ENCODE assay signal across 29 mouse cellular contexts in genomic region chr6:32342727-32343126, GRCm38 (mm10).
DNase-seq lines count a peak whose midpoint lies in the region; ATAC-seq and TF ChIP-seq lines count a peak whose summit lies in the region.
"Had no signal": no experiment of that assay in that cellular context is flagged by ENCODE, and none has a peak within 500 bp of the region (broad histone marks: within the 10 kb centered on the region; RNA-seq: fewer than 3 reads in every experiment).

No protein-coding gene starts in this region.

- no peak for TF ChIP-seq CTCF in hindbrain, postnatal 0 days (IDR thresholded peaks at IDR 0.05; ENCODE audit: low read depth)

- H3K36me3 ChIP-seq in heart, embryonic 13.5 days: no peaks in the 10 kb centered on the region
- no peaks in the 10 kb centered on the region for H3K36me3 ChIP-seq in hindbrain, embryonic 16.5 days (ENCODE audit: control insufficient read depth, insufficient read depth, low read length)
- no peaks in the 10 kb centered on the region for H3K36me3 ChIP-seq in hindbrain, postnatal 0 days (ENCODE audit: insufficient read depth, low read length)
- H3K36me3 ChIP-seq: embryonic facial prominence, embryonic 13.5 days; forebrain, embryonic 10.5 days; hindbrain, embryonic 12.5 days; kidney, embryonic 15.5 days; limb, embryonic 15.5 days; liver, embryonic 13.5 days; midbrain, embryonic 12.5 days; neural tube, embryonic 12.5 days had no signal

- no peaks in the 10 kb centered on the region for H3K27me3 ChIP-seq in heart, embryonic 13.5 days (replicated peaks)
- no peaks in the 10 kb centered on the region for H3K27me3 ChIP-seq in hindbrain, embryonic 16.5 days (replicated peaks; ENCODE audit: control insufficient read depth, insufficient read depth, low read length)
- H3K27me3 ChIP-seq in hindbrain, postnatal 0 days (ENCODE audit: insufficient read depth, low read length): no peaks in the 10 kb centered on the region
- H3K27me3 ChIP-seq: embryonic facial prominence, embryonic 13.5 days; hindbrain, embryonic 12.5 days; kidney, embryonic 15.5 days; liver, embryonic 13.5 days; megakaryocyte, embryonic 14.5 days; midbrain, embryonic 12.5 days; neural tube, embryonic 12.5 days had no signal

- no peak overlapping the region for H3K9ac ChIP-seq in heart, embryonic 13.5 days
- no peak overlapping the region for H3K9ac ChIP-seq in hindbrain, embryonic 16.5 days (ENCODE audit: low read depth, low read length)
- no peak overlapping the region for H3K9ac ChIP-seq in hindbrain, postnatal 0 days (replicated peaks; ENCODE audit: low read length)
- H3K9ac ChIP-seq: embryonic facial prominence, embryonic 13.5 days; forebrain, postnatal 0 days; hindbrain, embryonic 12.5 days; kidney, embryonic 15.5 days; limb, embryonic 15.5 days; liver, embryonic 13.5 days; midbrain, embryonic 12.5 days; neural tube, embryonic 12.5 days had no signal

- no peak overlapping the region for H3K4me3 ChIP-seq in heart, embryonic 13.5 days
- H3K4me3 ChIP-seq in hindbrain, embryonic 16.5 days (ENCODE audit: low read length): no peak overlapping the region
- no peak overlapping the region for H3K4me3 ChIP-seq in hindbrain, postnatal 0 days (ENCODE audit: low read length)
- H3K4me3 ChIP-seq: embryonic facial prominence, embryonic 13.5 days; forebrain, embryonic 10.5 days; hindbrain, embryonic 12.5 days; kidney, embryonic 15.5 days; limb, embryonic 15.5 days; liver, embryonic 13.5 days; megakaryocyte, embryonic 14.5 days; midbrain, embryonic 12.5 days; myocyte; neural tube, embryonic 12.5 days had no signal

- ATAC-seq in heart, embryonic 13.5 days (ENCODE audit: extremely low read depth, insufficient number of reproducible peaks, low FRiP score, low TSS enrichment): no peak
- 0 out of 2 replicates have a peak, but pooled peaks have one; percentile 52 for ATAC-seq in hindbrain, embryonic 16.5 days
- ATAC-seq in hindbrain, postnatal 0 days: no peak
- ATAC-seq: forebrain, postnatal 0 days; lung, postnatal 0 days had no signal

- peak; percentile 43 to 56 for DNase-seq in cerebellum, postnatal 14 days
- no peak for DNase-seq in cerebellum, adult 8-10 months
- no peak for DNase-seq in heart, postnatal 25 days (ENCODE audit: low spot score)
- DNase-seq in hindbrain, postnatal 0 days (ENCODE audit: low spot score): no peak
- no peak for DNase-seq in embryo, embryonic 11 days
- DNase-seq: adrenal gland, postnatal 14 days; cerebellum, adult 18-20 months; forebrain, postnatal 0 days; kidney, adult 18-20 months; kidney, postnatal 25 days; liver, embryonic 13.5 days; lung, adult 18-20 months; lung, postnatal 4 days; right cerebral cortex, adult 18-20 months; thymus, adult 18-20 months; thymus, postnatal 25 days had no signal

- WGBS in heart, embryonic 13.5 days: 70% methylated on average over 8 of the region's 8 CpGs
- WGBS in hindbrain, embryonic 16.5 days: 67% methylated on average over 8 of the region's 8 CpGs
- 56% methylated on average over 8 of the region's 8 CpGs for WGBS in hindbrain, postnatal 0 days

- no peaks in the 10 kb centered on the region for H3K9me3 ChIP-seq in heart, embryonic 13.5 days
- H3K9me3 ChIP-seq in hindbrain, embryonic 16.5 days (ENCODE audit: control insufficient read depth, low read length): no peaks in the 10 kb centered on the region
- no peaks in the 10 kb centered on the region for H3K9me3 ChIP-seq in hindbrain, postnatal 0 days (ENCODE audit: low read length)
- H3K9me3 ChIP-seq: embryonic facial prominence, embryonic 13.5 days; forebrain, embryonic 10.5 days; hindbrain, embryonic 12.5 days; kidney, embryonic 15.5 days; limb, embryonic 15.5 days; liver, embryonic 13.5 days; megakaryocyte, embryonic 14.5 days; midbrain, embryonic 12.5 days; neural tube, embryonic 12.5 days had no signal

- no peak overlapping the region for H3K4me2 ChIP-seq in heart, embryonic 13.5 days
- no peak overlapping the region for H3K4me2 ChIP-seq in hindbrain, embryonic 16.5 days (ENCODE audit: low read length)
- no peak overlapping the region for H3K4me2 ChIP-seq in hindbrain, postnatal 0 days (ENCODE audit: low read depth, low read length)
- H3K4me2 ChIP-seq: embryonic facial prominence, embryonic 13.5 days; hindbrain, embryonic 12.5 days; kidney, embryonic 15.5 days; limb, embryonic 15.5 days; liver, embryonic 13.5 days; midbrain, embryonic 12.5 days; neural tube, embryonic 12.5 days had no signal

- H3K27ac ChIP-seq in heart, embryonic 13.5 days (replicated peaks): peak overlapping the region; percentile 63
- H3K27ac ChIP-seq in hindbrain, embryonic 16.5 days (ENCODE audit: low read depth, low read length): no peak overlapping the region
- H3K27ac ChIP-seq in hindbrain, postnatal 0 days: no peak overlapping the region
- H3K27ac ChIP-seq: embryonic facial prominence, embryonic 13.5 days; forebrain, embryonic 10.5 days; hindbrain, embryonic 12.5 days; kidney, embryonic 15.5 days; limb, embryonic 15.5 days; liver, embryonic 13.5 days; midbrain, embryonic 12.5 days; neural tube, embryonic 12.5 days; stomach, postnatal 0 days had no signal

- peaks cover 84% of the 10 kb centered on the region for H3K4me1 ChIP-seq in heart, embryonic 13.5 days
- H3K4me1 ChIP-seq in hindbrain, embryonic 16.5 days (ENCODE audit: control insufficient read depth, insufficient read depth, low read depth, low read length): peaks cover 6% of the 10 kb centered on the region
- no peaks in the 10 kb centered on the region; the same call in none of the 2 replicates for H3K4me1 ChIP-seq in hindbrain, postnatal 0 days (ENCODE audit: insufficient read depth, low read length)
- H3K4me1 ChIP-seq: kidney, embryonic 15.5 days; liver, embryonic 13.5 days; neural tube, embryonic 12.5 days had no signal

- intact Hi-C loops in heart, postnatal 25 days (cut with DNase I): no loop called here

Comparison
In these comparisons a context has a peak if more than half of its experiments do, and no peak if none do; other contexts are left out.
1. DNase-seq: peak in cerebellum, postnatal 14 days (2 of 2); none in cerebellum, adult 8-10 months (single experiment), heart, postnatal 25 days (single experiment), hindbrain, postnatal 0 days (single experiment) and embryo, embryonic 11 days (single experiment).